In genomic region chr13:56613366-56613998, GRCm38 (mm10) we compare ENCODE assay signal across 9 mouse cellular contexts. TPM values are rescaled to one million over a fixed set of nuclear protein-coding genes. Genes with fewer than 3 reads are reported as not detected.
DNase-seq lines count a peak whose midpoint lies in the region; ATAC-seq and TF ChIP-seq lines count a peak whose summit lies in the region.
"Had no signal": no experiment of that assay in that cellular context is flagged by ENCODE, and none has a peak within 500 bp of the region (broad histone marks: within the 10 kb centered on the region; RNA-seq: fewer than 3 reads in every experiment).

No protein-coding gene starts in this region.

- TF ChIP-seq POLR2A in kidney, adult 2 months (IDR thresholded peaks at IDR 0.05; ENCODE audit: low read depth, low read length), result no peak

- no peak overlapping the region for H3K4me3 ChIP-seq in kidney, adult 2 months (ENCODE audit: insufficient read depth, low read depth, low read length)
- no peak overlapping the region for H3K4me3 ChIP-seq in embryonic facial prominence, embryonic 14.5 days (ENCODE audit: low read depth, low read length)
- H3K4me3 ChIP-seq in megakaryocyte, embryonic 14.5 days (replicated peaks), result peak overlapping the region; percentile 77
- no peak overlapping the region for H3K4me3 ChIP-seq in neural tube, embryonic 15.5 days (replicated peaks)

- ATAC-seq in embryonic facial prominence, embryonic 14.5 days (ENCODE audit: low read depth), result peak; percentile 35
- ATAC-seq in neural tube, embryonic 15.5 days (ENCODE audit: low FRiP score), result no peak
- ATAC-seq: Patski had no signal

- H3K9me3 ChIP-seq in embryonic facial prominence, embryonic 14.5 days (ENCODE audit: control insufficient read depth, low read length), result no peaks in the 10 kb centered on the region
- H3K9me3 ChIP-seq in megakaryocyte, embryonic 14.5 days, result no peaks in the 10 kb centered on the region
- no peaks in the 10 kb centered on the region for H3K9me3 ChIP-seq in neural tube, embryonic 15.5 days (replicated peaks)

- H3K9ac ChIP-seq in embryonic facial prominence, embryonic 14.5 days (ENCODE audit: low read depth, low read length), result no peak overlapping the region
- H3K9ac ChIP-seq in neural tube, embryonic 15.5 days (replicated peaks), result no peak overlapping the region

- H3K36me3 ChIP-seq in kidney, adult 2 months (ENCODE audit: control insufficient read depth, insufficient read depth, low read length), result no peaks in the 10 kb centered on the region
- H3K36me3 ChIP-seq in embryonic facial prominence, embryonic 14.5 days (ENCODE audit: control insufficient read depth, insufficient read depth, low read length), result 0 out of 2 replicates have a peak, but pooled peaks cover 4% of the 10 kb centered on the region
- H3K36me3 ChIP-seq in megakaryocyte, embryonic 14.5 days (replicated peaks; ENCODE audit: low read length), result no peaks in the 10 kb centered on the region
- H3K36me3 ChIP-seq in neural tube, embryonic 15.5 days, result no peaks in the 10 kb centered on the region

- H3K27me3 ChIP-seq in kidney, adult 2 months (replicated peaks; ENCODE audit: control insufficient read depth, insufficient read depth, low read length), result no peaks in the 10 kb centered on the region
- no peaks in the 10 kb centered on the region for H3K27me3 ChIP-seq in embryonic facial prominence, embryonic 14.5 days (replicated peaks; ENCODE audit: control insufficient read depth, insufficient read depth, low read length)
- H3K27me3 ChIP-seq in megakaryocyte, embryonic 14.5 days (replicated peaks), result peaks cover 57% of the 10 kb centered on the region
- H3K27me3 ChIP-seq in neural tube, embryonic 15.5 days (replicated peaks), result peaks cover 15% of the 10 kb centered on the region
- H3K27me3 ChIP-seq: Patski had no signal

- H3K4me2 ChIP-seq in embryonic facial prominence, embryonic 14.5 days (ENCODE audit: low read depth, low read length), result no peak overlapping the region
- H3K4me2 ChIP-seq in neural tube, embryonic 15.5 days, result no peak overlapping the region

- WGBS in kidney, adult 2 months, result 39% methylated on average over 9 of the region's 9 CpGs
- WGBS in embryonic facial prominence, embryonic 14.5 days, result 55% methylated on average over 9 of the region's 9 CpGs
- WGBS in neural tube, embryonic 15.5 days, result 59% methylated on average over 9 of the region's 9 CpGs

- no peaks in the 10 kb centered on the region; the same call in 1 of the 2 replicates for H3K4me1 ChIP-seq in kidney, adult 2 months (ENCODE audit: control insufficient read depth, insufficient read depth, low read length)
- H3K4me1 ChIP-seq in embryonic facial prominence, embryonic 14.5 days (ENCODE audit: control insufficient read depth, insufficient read depth, low read length), result peaks cover 52% of the 10 kb centered on the region
- H3K4me1 ChIP-seq in megakaryocyte, embryonic 14.5 days, result peaks cover 45% of the 10 kb centered on the region
- peaks cover 41% of the 10 kb centered on the region for H3K4me1 ChIP-seq in neural tube, embryonic 15.5 days

- no peak overlapping the region for H3K27ac ChIP-seq in kidney, adult 2 months (ENCODE audit: insufficient read depth, low read depth, low read length)
- H3K27ac ChIP-seq in embryonic facial prominence, embryonic 14.5 days (replicated peaks; ENCODE audit: low read depth, low read length), result no peak overlapping the region
- no peak overlapping the region for H3K27ac ChIP-seq in neural tube, embryonic 15.5 days (replicated peaks)

- intact Hi-C loops in heart, postnatal 10 days (cut with DNase I), result loop anchor here (5.0 kb wide), 1 partner anchor 536 kb away; no protein-coding TSS in a partner anchor

- peak; percentile 21 for DNase-seq in kidney, adult 2 months
- no peak for DNase-seq in kidney, adult 9 months
- DNase-seq in B cell, adult 2 months, result peak; percentile 37 to 48
- peak; percentile 63 for DNase-seq in embryonic facial prominence, embryonic 14.5 days (ENCODE audit: low spot score)
- peak; percentile 68 to 71 for DNase-seq in heart, postnatal 10 days
- no peak for DNase-seq in frontal cortex, adult 2 months (ENCODE audit: extremely low spot score in 1 of 2, low spot score in 1 of 2)

- TF ChIP-seq CTCF in kidney, adult 2 months (conservative IDR thresholded peaks at IDR 0.05; ENCODE audit: insufficient read depth, insufficient read length, low read depth, low read length), result no peak

RNA-seq across cellular contexts. Expression of gene Tgfbi, which starts 4.2 kb away (rescaled TPM):
- 18.8 and 20.8 TPM in 2 replicates for polyA plus RNA-seq in kidney, adult 2 months (2012; rRNA removed)
- 60.1 and 79.9 TPM in 2 replicates for polyA plus RNA-seq in embryonic facial prominence, embryonic 14.5 days (2014; fragmentation: Nextera tagmentation; extraction: Ambion mirVana)
- 10 to 100 TPM; 18.6 to 21.2 TPM for total RNA-seq in heart, postnatal 10 days (2021)
- 7.2 TPM in 1 of 2 replicates, not detected in the other for polyA plus RNA-seq in megakaryocyte, embryonic 14.5 days (2012; ENCODE audit: insufficient read depth, low replicate concordance)
- polyA plus RNA-seq in neural tube, embryonic 15.5 days (2015; fragmentation: Nextera tagmentation; extraction: Ambion mirVana), result 7.7 and 26.4 TPM in 2 replicates
- 4.5 and 4.7 TPM in 2 replicates for polyA plus RNA-seq in frontal cortex, adult 2 months (2012; rRNA removed)

Comparison
In these comparisons a context has a peak if more than half of its experiments do, and no peak if none do; other contexts are left out.
1. DNase-seq: peak in kidney, adult 2 months (single experiment), B cell, adult 2 months (2 of 2), embryonic facial prominence, embryonic 14.5 days (single experiment) and heart, postnatal 10 days (2 of 2); none in kidney, adult 9 months (single experiment) and frontal cortex, adult 2 months (0 of 2).